29 mouse cellular contexts compared by ENCODE assay signal in genomic region chr12:25283808-25284207, GRCm38 (mm10).
A peak's percentile ranks its signal among the peaks of the same experiment; 100 is the strongest.
DNase-seq lines count a peak whose midpoint lies in the region; ATAC-seq lines count a peak whose summit lies in the region.
"Had no signal": no experiment of that assay in that cellular context is flagged by ENCODE, and none has a peak within 500 bp of the region (broad histone marks: within the 10 kb centered on the region; RNA-seq: fewer than 3 reads in every experiment).

No protein-coding gene starts in this region.

- H3K4me1 ChIP-seq in liver, embryonic 16.5 days (ENCODE audit: control insufficient read depth, low read depth, low read length) = peaks cover 2% of the 10 kb centered on the region; the same call in 1 of the 2 replicates
- H3K4me1 ChIP-seq: embryonic facial prominence, embryonic 15.5 days; heart, embryonic 12.5 days; intestine, embryonic 15.5 days; midbrain, embryonic 13.5 days; stomach, embryonic 15.5 days had no signal

- no peak for DNase-seq in liver
- DNase-seq in 3T3-L1 (ENCODE audit: low read depth, low spot score) = peak; percentile 52
- peak; percentile 21 for DNase-seq in adipocyte (ENCODE audit: low spot score)
- DNase-seq in left cerebral cortex, adult 11 months (ENCODE audit: low spot score) = no peak
- DNase-seq in c-Kit-positive CD71-positive TER-119-positive erythroid progenitor cells, embryonic 14.5 days (ENCODE audit: low spot score) = no peak
- DNase-seq: adrenal gland, postnatal 25 days; cerebellum, adult 11-12 months; cerebellum, postnatal 14 days; heart, postnatal 10 days; kidney, adult 9 months; kidney, postnatal 14 days; right cerebral cortex, adult 18-20 months; right cerebral cortex, postnatal 4 days; thymus, adult 2 months; thymus, postnatal 4 days had no signal

- no peak overlapping the region for H3K9ac ChIP-seq in liver, embryonic 16.5 days (ENCODE audit: low read depth, low read length)
- H3K9ac ChIP-seq: embryonic facial prominence, embryonic 15.5 days; heart, embryonic 12.5 days; intestine, embryonic 15.5 days; liver, embryonic 14.5 days; midbrain, embryonic 13.5 days; stomach, embryonic 15.5 days had no signal

- H3K27me3 ChIP-seq in liver, embryonic 16.5 days (ENCODE audit: control insufficient read depth, insufficient read depth, low read depth, low read length) = no peaks in the 10 kb centered on the region
- H3K27me3 ChIP-seq: embryonic facial prominence, embryonic 15.5 days; heart, embryonic 12.5 days; intestine, embryonic 15.5 days; megakaryocyte, embryonic 14.5 days; midbrain, embryonic 13.5 days; stomach, embryonic 15.5 days had no signal

- no peaks in the 10 kb centered on the region for H3K36me3 ChIP-seq in liver, embryonic 16.5 days (ENCODE audit: control insufficient read depth, insufficient read depth)
- H3K36me3 ChIP-seq: embryonic facial prominence, embryonic 15.5 days; heart, embryonic 12.5 days; hindbrain, embryonic 10.5 days; intestine, embryonic 15.5 days; midbrain, embryonic 13.5 days; stomach, embryonic 15.5 days had no signal

- H3K4me2 ChIP-seq in liver, embryonic 16.5 days (ENCODE audit: low read depth, low read length) = no peak overlapping the region
- H3K4me2 ChIP-seq: embryonic facial prominence, embryonic 15.5 days; heart, embryonic 12.5 days; intestine, embryonic 15.5 days; midbrain, embryonic 13.5 days; stomach, embryonic 15.5 days had no signal

- no peak overlapping the region for H3K27ac ChIP-seq in liver, embryonic 16.5 days (ENCODE audit: low read length)
- H3K27ac ChIP-seq: embryonic facial prominence, embryonic 15.5 days; hindbrain, embryonic 10.5 days; intestine, embryonic 15.5 days; liver, embryonic 14.5 days; midbrain, embryonic 13.5 days; stomach, embryonic 15.5 days had no signal

- no peaks in the 10 kb centered on the region for H3K9me3 ChIP-seq in liver, embryonic 16.5 days (replicated peaks; ENCODE audit: control insufficient read depth, low read length)
- H3K9me3 ChIP-seq: embryonic facial prominence, embryonic 15.5 days; heart, embryonic 12.5 days; hindbrain, embryonic 10.5 days; intestine, embryonic 15.5 days; megakaryocyte, embryonic 14.5 days; midbrain, embryonic 13.5 days; stomach, embryonic 15.5 days had no signal

- ATAC-seq in liver, embryonic 16.5 days (ENCODE audit: low read depth) = peak; percentile 51; the same call in 1 of the 2 replicates
- peak; percentile 83 for ATAC-seq in megakaryocyte progenitor cell, adult 5-6 weeks (replicated peaks; ENCODE audit: poor library complexity)
- ATAC-seq in cerebellum, adult (ENCODE audit: insufficient number of reproducible peaks, low FRiP score, low TSS enrichment) = no peak
- ATAC-seq: activated CD4-positive, CD25-positive, alpha-beta regulatory T cell, adult 4 months; forebrain, embryonic 14.5 days; hindbrain, embryonic 16.5 days; intestine, embryonic 15.5 days; midbrain, embryonic 13.5 days had no signal

- 16% methylated on average over 3 of the region's 3 CpGs for WGBS in liver, embryonic 16.5 days (ENCODE audit: insufficient replicate concordance)

- H3K4me3 ChIP-seq in liver, embryonic 16.5 days (ENCODE audit: low read depth, low read length) = no peak overlapping the region
- H3K4me3 ChIP-seq: embryonic facial prominence, embryonic 15.5 days; heart, embryonic 12.5 days; hindbrain, embryonic 10.5 days; intestine, embryonic 15.5 days; megakaryocyte, embryonic 14.5 days; midbrain, embryonic 13.5 days; stomach, embryonic 15.5 days had no signal

Comparison
In these comparisons a context has a peak if more than half of its experiments do, and no peak if none do; other contexts are left out.
1. DNase-seq: peak in 3T3-L1 (single experiment) and adipocyte (single experiment); none in liver (single experiment), left cerebral cortex, adult 11 months (single experiment) and c-Kit-positive CD71-positive TER-119-positive erythroid progenitor cells, embryonic 14.5 days (single experiment).